Mouse (Mus musculus) liver, embryonic 15.5 days (tissue): ENCODE results near the gene Clca3a2. TPM values are rescaled to one million over a fixed set of nuclear protein-coding genes. Genes with fewer than 3 reads are reported as not detected.

ENCODE experiments used
- polyA plus RNA-seq: library from polyadenylated mRNA; unstranded; fragments of >200 nt; fragmentation: Nextera tagmentation; extraction: Ambion mirVana; gene quantifications from 2 replicates; pipeline ENCODE4 v1.2.1, GENCODE M21; 2015

Gene Clca3a2
- polyA plus RNA-seq, 1 experiment from 2014 or later = not detected

Other genes with a start within 250 kb of the Clca3a2 start
- gene Hs2st1, start 249.3 kb downstream of the Clca3a2 start, polyA plus RNA-seq = 1.9 and 2.3 TPM in 2 replicates
- 290 and 291 TPM in 2 replicates for gene Selenof, start 249.2 kb downstream of the Clca3a2 start, polyA plus RNA-seq
- 79.7 and 86.7 TPM in 2 replicates for gene Sh3glb1, start 99.2 kb downstream of the Clca3a2 start, polyA plus RNA-seq
- gene Clca3a1, start 58.5 kb downstream of the Clca3a2 start, polyA plus RNA-seq = 3.9 and 4.2 TPM in 2 replicates
- gene Clca3b, start 29.9 kb upstream of the Clca3a2 start, polyA plus RNA-seq = not detected in 2 replicates
- not detected in 2 replicates for gene Clca4b, start 113.0 kb upstream of the Clca3a2 start, polyA plus RNA-seq
- gene Clca4a, start 155.6 kb upstream of the Clca3a2 start, polyA plus RNA-seq = not detected in 2 replicates
- gene Clca1, start 213.3 kb upstream of the Clca3a2 start, polyA plus RNA-seq = 0.02 TPM in 1 of 2 replicates, not detected in the other